Mouse (Mus musculus): Measurements from ENCODE around the gene Pcsk5. TPM values are rescaled to one million over a fixed set of nuclear protein-coding genes. Genes with fewer than 3 reads are reported as not detected.

Gene Pcsk5
- total RNA-seq, 2 experiments from 2014 or later = 13.9 to 15.6 TPM

- DNase-seq (ENCODE audit: low spot score in 2 of 2) = peak; percentile 18 to 24
These were observed 246.1 kb downstream of the Pcsk5 start for GRCm38 (mm10) chr19:17591335-17591734.

- no peak for DNase-seq (ENCODE audit: low spot score in 2 of 2)
These were observed 247.1 kb downstream of the Pcsk5 start for GRCm38 (mm10) chr19:17590314-17590713.

- no peak for DNase-seq (ENCODE audit: low spot score in 2 of 2)
These were observed 260.0 kb downstream of the Pcsk5 start for GRCm38 (mm10) chr19:17577412-17577811.

- DNase-seq (ENCODE audit: low spot score in 2 of 2) = no peak
These were observed 262.9 kb downstream of the Pcsk5 start for GRCm38 (mm10) chr19:17574564-17574963.

GRCm38 (mm10) chr19:17572315-17572714, 265.1 kb downstream of the Pcsk5 start:
- no peak for DNase-seq (ENCODE audit: low spot score in 2 of 2)

GRCm38 (mm10) chr19:17570936-17571335, 266.5 kb downstream of the Pcsk5 start:
- DNase-seq (ENCODE audit: low spot score in 2 of 2) = no peak

- DNase-seq (ENCODE audit: low spot score in 2 of 2) = no peak
These were observed 270.2 kb downstream of the Pcsk5 start for GRCm38 (mm10) chr19:17567264-17567663.

- DNase-seq (ENCODE audit: low spot score in 2 of 2) = no peak
These were observed 271.3 kb downstream of the Pcsk5 start for GRCm38 (mm10) chr19:17566097-17566496.

- no peak for DNase-seq (ENCODE audit: low spot score in 2 of 2)
These were observed 278.7 kb downstream of the Pcsk5 start for GRCm38 (mm10) chr19:17558764-17559163.

GRCm38 (mm10) chr19:17555159-17555558, 282.3 kb downstream of the Pcsk5 start:
- DNase-seq (ENCODE audit: low spot score in 2 of 2) = peak in 1 of 2 experiments; percentile 16

GRCm38 (mm10) chr19:17554571-17554970, 282.9 kb downstream of the Pcsk5 start:
- no peak for DNase-seq (ENCODE audit: low spot score in 2 of 2)

- no peak for DNase-seq (ENCODE audit: low spot score in 2 of 2)
These were observed 283.9 kb downstream of the Pcsk5 start for GRCm38 (mm10) chr19:17553396-17554100.

GRCm38 (mm10) chr19:17528746-17529532, 308.5 kb downstream of the Pcsk5 start:
- DNase-seq (ENCODE audit: low spot score in 2 of 2) = no peak

- no peak for DNase-seq (ENCODE audit: low spot score in 2 of 2)
These were observed 311.9 kb downstream of the Pcsk5 start for GRCm38 (mm10) chr19:17525558-17525957.

GRCm38 (mm10) chr19:17514456-17514855, 323.0 kb downstream of the Pcsk5 start:
- no peak for DNase-seq (ENCODE audit: low spot score in 2 of 2)

GRCm38 (mm10) chr19:17511283-17511682, 326.1 kb downstream of the Pcsk5 start:
- no peak for DNase-seq (ENCODE audit: low spot score in 2 of 2)

- no peak for DNase-seq (ENCODE audit: low spot score in 2 of 2)
These were observed 333.2 kb downstream of the Pcsk5 start for GRCm38 (mm10) chr19:17504212-17504611.

- DNase-seq (ENCODE audit: low spot score in 2 of 2) = no peak
These were observed 338.7 kb downstream of the Pcsk5 start for GRCm38 (mm10) chr19:17498586-17499235.

- no peak for DNase-seq (ENCODE audit: low spot score in 2 of 2)
These were observed 341.3 kb downstream of the Pcsk5 start for GRCm38 (mm10) chr19:17496131-17496530.

- no peak for DNase-seq (ENCODE audit: low spot score in 2 of 2)
These were observed 345.4 kb downstream of the Pcsk5 start for GRCm38 (mm10) chr19:17491822-17492544.

GRCm38 (mm10) chr19:17491322-17491721, 346.1 kb downstream of the Pcsk5 start:
- no peak for DNase-seq (ENCODE audit: low spot score in 2 of 2)

- no peak for DNase-seq (ENCODE audit: low spot score in 2 of 2)
These were observed 347.6 kb downstream of the Pcsk5 start for GRCm38 (mm10) chr19:17489866-17490141.
